Mouse (Mus musculus): ENCODE measurements around the gene Itk. TPM values are rescaled to one million over a fixed set of nuclear protein-coding genes. Genes with fewer than 3 reads are reported as not detected.
"Not testable (repeated sequence)": the region's sequence is repeated elsewhere in the genome, so short reads cannot be mapped to it uniquely, and the experiment has no call there.

Gene Itk
- polyA plus RNA-seq (2014; fragmentation: Nextera tagmentation; extraction: Ambion mirVana): 0.07 and 0.22 TPM in 2 replicates

- H3K4me2 ChIP-seq (replicated peaks; ENCODE audit: low read depth, low read length): no peak within 1 kb of the TSS
- no peaks in the 10 kb centered on the region for H3K4me1 ChIP-seq (ENCODE audit: control insufficient read depth, insufficient read depth, low read length)
- ATAC-seq (ENCODE audit: insufficient number of reproducible peaks, insufficient read depth, low FRiP score, low read depth): no peak
- 78% methylated on average over 13 of the region's 13 CpGs for WGBS
- no peaks in the 10 kb centered on the region for H3K36me3 ChIP-seq (ENCODE audit: control insufficient read depth, insufficient read depth, low read length)
- H3K9ac ChIP-seq (replicated peaks; ENCODE audit: low read depth, low read length): no peak within 1 kb of the TSS
- H3K9me3 ChIP-seq (ENCODE audit: control insufficient read depth, low read depth, low read length): no peaks in the 10 kb centered on the region
- H3K4me3 ChIP-seq (ENCODE audit: low read depth, low read length): no peak within 1 kb of the TSS
- no peaks in the 10 kb centered on the region for H3K27me3 ChIP-seq (ENCODE audit: control insufficient read depth, insufficient read depth, low read length)
- no peak within 1 kb of the TSS for H3K27ac ChIP-seq (ENCODE audit: low read length)
Measured at GRCm38 (mm10) chr11:46389336-46390117, at the start of gene Itk. TSS of gene Itk (minus strand) at chr11:46389515.

GRCm38 (mm10) chr11:46437459-46438000, 48.2 kb upstream of the Itk start:
- Histone ChIP-seq H3K4me3 (ENCODE audit: low read depth, low read length) (peak overlapping the region; percentile 86), H3K27ac (ENCODE audit: low read length) (no peak overlapping the region; the same call in 1 of the 2 replicates), H3K9ac (replicated peaks; ENCODE audit: low read depth, low read length) (peak overlapping the region; percentile 63), H3K4me2 (replicated peaks; ENCODE audit: low read depth, low read length) (peak overlapping the region; percentile 79), H3K27me3 (ENCODE audit: control insufficient read depth, insufficient read depth, low read length) (no peaks in the 10 kb centered on the region), H3K36me3 (ENCODE audit: control insufficient read depth, insufficient read depth, low read length) (peaks cover 7% of the 10 kb centered on the region; the same call in 1 of the 2 replicates), H3K9me3 (ENCODE audit: control insufficient read depth, low read depth, low read length) (no peaks in the 10 kb centered on the region), H3K4me1 (ENCODE audit: control insufficient read depth, insufficient read depth, low read length) (no peaks in the 10 kb centered on the region)
- under 1% methylated on average over 23 of the region's 23 CpGs for WGBS
- no peak for ATAC-seq (ENCODE audit: insufficient number of reproducible peaks, insufficient read depth, low FRiP score, low read depth)

DNA sequence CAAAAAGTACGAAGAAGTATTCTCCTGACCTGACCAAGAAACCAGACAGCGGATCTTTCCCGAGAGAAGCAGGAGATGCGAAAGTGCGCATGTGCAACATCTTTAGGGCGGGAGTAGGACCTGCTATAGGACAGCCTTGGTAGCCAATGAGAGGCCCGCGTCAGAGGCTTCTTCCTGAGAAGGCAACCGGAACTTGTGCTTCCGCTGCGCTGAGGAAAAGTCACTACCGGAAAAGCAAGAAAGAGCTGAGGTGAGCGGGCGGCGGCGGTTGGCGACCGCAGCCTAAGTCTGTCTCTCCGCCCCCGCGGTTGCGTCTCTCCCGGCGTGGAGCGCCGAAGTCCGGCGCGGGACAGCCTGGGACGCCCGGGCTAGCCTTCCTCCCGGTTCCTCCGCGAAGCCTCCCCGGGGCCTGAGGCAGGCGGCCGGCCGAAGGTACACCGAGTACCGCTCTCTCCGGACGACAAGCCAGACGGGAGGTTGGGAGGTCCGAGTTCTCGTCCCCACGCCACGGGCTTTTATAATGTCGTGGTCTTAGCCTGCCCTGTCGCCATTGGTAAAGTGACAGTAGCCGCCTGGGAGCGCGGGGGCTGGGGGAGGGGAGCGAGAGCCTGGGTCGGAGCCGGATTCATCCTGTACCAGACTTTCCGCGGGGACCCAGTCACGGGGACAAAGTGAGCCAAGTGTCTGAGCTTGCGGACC, 47.6 kb upstream of the Itk start, which contains the start of gene Med7:
TSS of gene Med7 (plus strand) at position 166 of the 699 bp plus-strand sequence.
- Histone ChIP-seq H3K27ac (ENCODE audit: low read length) (peak within 1 kb of the TSS; percentile 83), H3K27me3 (ENCODE audit: control insufficient read depth, insufficient read depth, low read length) (no peaks in the 10 kb centered on the region), H3K9ac (replicated peaks; ENCODE audit: low read depth, low read length) (peak within 1 kb of the TSS; percentile 63), H3K9me3 (ENCODE audit: control insufficient read depth, low read depth, low read length) (no peaks in the 10 kb centered on the region), H3K4me3 (ENCODE audit: low read depth, low read length) (peak within 1 kb of the TSS; percentile 86), H3K4me2 (replicated peaks; ENCODE audit: low read depth, low read length) (peak within 1 kb of the TSS; percentile 79), H3K36me3 (ENCODE audit: control insufficient read depth, insufficient read depth, low read length) (peaks cover 3% of the 10 kb centered on the region; the same call in 1 of the 2 replicates), H3K4me1 (ENCODE audit: control insufficient read depth, insufficient read depth, low read length) (no peaks in the 10 kb centered on the region)
- WGBS: under 1% methylated on average over 59 of the region's 59 CpGs
- ATAC-seq (ENCODE audit: insufficient number of reproducible peaks, insufficient read depth, low FRiP score, low read depth): peak; percentile 100

GRCm38 (mm10) chr11:46435363-46435762, 46.0 kb upstream of the Itk start:
- Histone ChIP-seq H3K4me3 (ENCODE audit: low read depth, low read length) (no peak overlapping the region), H3K9me3 (ENCODE audit: control insufficient read depth, low read depth, low read length) (no peaks in the 10 kb centered on the region), H3K4me1 (ENCODE audit: control insufficient read depth, insufficient read depth, low read length) (no peaks in the 10 kb centered on the region), H3K4me2 (replicated peaks; ENCODE audit: low read depth, low read length) (no peak overlapping the region), H3K27ac (ENCODE audit: low read length) (no peak overlapping the region), H3K36me3 (ENCODE audit: control insufficient read depth, insufficient read depth, low read length) (no peaks in the 10 kb centered on the region; the same call in 1 of the 2 replicates), H3K9ac (replicated peaks; ENCODE audit: low read depth, low read length) (no peak overlapping the region), H3K27me3 (ENCODE audit: control insufficient read depth, insufficient read depth, low read length) (no peaks in the 10 kb centered on the region)
- ATAC-seq (ENCODE audit: insufficient number of reproducible peaks, insufficient read depth, low FRiP score, low read depth): no peak

- no peak overlapping the region for H3K4me2 ChIP-seq (replicated peaks; ENCODE audit: low read depth, low read length)
- peak; percentile 80 for ATAC-seq (ENCODE audit: insufficient number of reproducible peaks, insufficient read depth, low FRiP score, low read depth)
- no peak overlapping the region for H3K9ac ChIP-seq (replicated peaks; ENCODE audit: low read depth, low read length)
- H3K4me1 ChIP-seq (ENCODE audit: control insufficient read depth, insufficient read depth, low read length): no peaks in the 10 kb centered on the region
- no peaks in the 10 kb centered on the region for H3K9me3 ChIP-seq (ENCODE audit: control insufficient read depth, low read depth, low read length)
- 22% methylated on average over 3 of the region's 3 CpGs for WGBS
- H3K27me3 ChIP-seq (ENCODE audit: control insufficient read depth, insufficient read depth, low read length): no peaks in the 10 kb centered on the region
- no peak overlapping the region for H3K27ac ChIP-seq (ENCODE audit: low read length)
- no peaks in the 10 kb centered on the region for H3K36me3 ChIP-seq (ENCODE audit: control insufficient read depth, insufficient read depth, low read length)
- no peak overlapping the region for H3K4me3 ChIP-seq (ENCODE audit: low read depth, low read length)
Measured at GRCm38 (mm10) chr11:46431129-46431528, 41.8 kb upstream of the Itk start.

DNA sequence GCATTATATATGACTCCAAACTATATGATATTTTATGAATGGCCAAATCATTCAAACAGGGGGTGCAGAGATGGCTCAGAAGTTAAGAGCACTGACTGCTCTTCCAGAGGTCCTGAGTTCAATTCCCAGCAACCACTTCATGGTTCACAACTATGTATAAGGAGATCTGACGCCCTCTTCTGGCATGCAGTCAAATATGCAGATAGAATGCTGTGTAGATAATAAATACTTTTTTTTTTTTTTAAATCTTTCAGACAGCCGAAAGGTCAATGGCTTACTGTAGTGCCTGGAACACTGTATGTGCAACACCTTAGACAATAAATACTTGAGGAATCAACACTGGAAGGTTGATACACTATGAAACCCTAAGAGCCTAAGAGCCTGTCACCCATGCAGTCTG, 40.8 kb upstream of the Itk start:
- H3K9me3 ChIP-seq (ENCODE audit: control insufficient read depth, low read depth, low read length): no peaks in the 10 kb centered on the region
- no peaks in the 10 kb centered on the region for H3K4me1 ChIP-seq (ENCODE audit: control insufficient read depth, insufficient read depth, low read length)
- no peaks in the 10 kb centered on the region for H3K36me3 ChIP-seq (ENCODE audit: control insufficient read depth, insufficient read depth, low read length)
- H3K9ac ChIP-seq (replicated peaks; ENCODE audit: low read depth, low read length): no peak overlapping the region
- H3K4me3 ChIP-seq (ENCODE audit: low read depth, low read length): no peak overlapping the region
- 88% methylated on average over 2 of the region's 2 CpGs for WGBS
- no peak for ATAC-seq (ENCODE audit: insufficient number of reproducible peaks, insufficient read depth, low FRiP score, low read depth)
- H3K27me3 ChIP-seq (ENCODE audit: control insufficient read depth, insufficient read depth, low read length): no peaks in the 10 kb centered on the region
- H3K4me2 ChIP-seq (replicated peaks; ENCODE audit: low read depth, low read length): no peak overlapping the region
- H3K27ac ChIP-seq (ENCODE audit: low read length): no peak overlapping the region

- 46% methylated on average over 4 of the region's 4 CpGs for WGBS
- H3K27me3 ChIP-seq (ENCODE audit: control insufficient read depth, insufficient read depth, low read length): not testable (repeated sequence)
Measured at GRCm38 (mm10) chr11:46428131-46428530, 38.8 kb upstream of the Itk start.

GRCm38 (mm10) chr11:46421086-46421888, 32.0 kb upstream of the Itk start:
- no peak overlapping the region for H3K4me3 ChIP-seq (ENCODE audit: low read depth, low read length)
- H3K4me2 ChIP-seq (replicated peaks; ENCODE audit: low read depth, low read length): no peak overlapping the region
- no peaks in the 10 kb centered on the region for H3K27me3 ChIP-seq (ENCODE audit: control insufficient read depth, insufficient read depth, low read length)
- no peaks in the 10 kb centered on the region for H3K9me3 ChIP-seq (ENCODE audit: control insufficient read depth, low read depth, low read length)
- H3K9ac ChIP-seq (replicated peaks; ENCODE audit: low read depth, low read length): no peak overlapping the region
- no peak for ATAC-seq (ENCODE audit: insufficient number of reproducible peaks, insufficient read depth, low FRiP score, low read depth)
- no peaks in the 10 kb centered on the region for H3K4me1 ChIP-seq (ENCODE audit: control insufficient read depth, insufficient read depth, low read length)
- 78% methylated on average over 8 of the region's 8 CpGs for WGBS
- no peak overlapping the region for H3K27ac ChIP-seq (ENCODE audit: low read length)
- no peaks in the 10 kb centered on the region for H3K36me3 ChIP-seq (ENCODE audit: control insufficient read depth, insufficient read depth, low read length)

More at GRCm38 (mm10) chr11:46428131-46428530, 38.8 kb upstream of the Itk start:
- not testable (repeated sequence) for ATAC-seq (ENCODE audit: insufficient number of reproducible peaks, insufficient read depth, low FRiP score, low read depth); H3K4me1 ChIP-seq (ENCODE audit: control insufficient read depth, insufficient read depth, low read length); H3K9me3 ChIP-seq (ENCODE audit: control insufficient read depth, low read depth, low read length); H3K36me3 ChIP-seq (ENCODE audit: control insufficient read depth, insufficient read depth, low read length); H3K9ac ChIP-seq (replicated peaks; ENCODE audit: low read depth, low read length); H3K27ac ChIP-seq (ENCODE audit: low read length); H3K4me3 ChIP-seq (ENCODE audit: low read depth, low read length); H3K4me2 ChIP-seq (replicated peaks; ENCODE audit: low read depth, low read length)

Data from stomach, embryonic 14.5 days (tissue).